Mouse (Mus musculus): ENCODE data around the gene Elovl7. TPM values are rescaled to one million over a fixed set of nuclear protein-coding genes. Genes with fewer than 3 reads are reported as not detected.
A peak's percentile ranks its signal among the peaks of the same experiment; 100 is the strongest.

Gene Elovl7
- polyA plus RNA-seq, 1 experiment from 2014 or later = 0.89 TPM

- H3K9me3 ChIP-seq = no peaks in the 10 kb centered on the region
- 87% methylated on average over 4 of the region's 4 CpGs for WGBS
These were observed 76.1 kb downstream of the Elovl7 start for GRCm38 (mm10) chr13:108290314-108290713.

GRCm38 (mm10) chr13:108297350-108298093, 83.3 kb downstream of the Elovl7 start:
- WGBS = 28% methylated on average over 12 of the region's 12 CpGs
- peak overlapping the region; percentile 77 for H3K27ac ChIP-seq
- H3K4me3 ChIP-seq = peak overlapping the region; percentile 39
- H3K27me3 ChIP-seq (ENCODE audit: poor library complexity, severe bottlenecking) = no peaks in the 10 kb centered on the region
- H3K9me3 ChIP-seq = no peaks in the 10 kb centered on the region
- H3K36me3 ChIP-seq (replicated peaks) = no peaks in the 10 kb centered on the region
- peaks cover 40% of the 10 kb centered on the region for H3K4me1 ChIP-seq
- peak; percentile 29 for DNase-seq (ENCODE audit: extremely low spot score, low spot score)

More at GRCm38 (mm10) chr13:108290314-108290713, 76.1 kb downstream of the Elovl7 start:
- no peaks in the 10 kb centered on the region for H3K27me3 ChIP-seq (ENCODE audit: poor library complexity, severe bottlenecking)
- no peak overlapping the region for H3K4me3 ChIP-seq
- H3K27ac ChIP-seq = no peak overlapping the region
- H3K36me3 ChIP-seq (replicated peaks) = no peaks in the 10 kb centered on the region
- DNase-seq (ENCODE audit: extremely low spot score, low spot score) = no peak
- H3K4me1 ChIP-seq = 0 out of 2 replicates have a peak, but pooled peaks cover 3% of the 10 kb centered on the region

GRCm38 (mm10) chr13:108298241-108298640, 84.0 kb downstream of the Elovl7 start:
- no peak overlapping the region for H3K4me3 ChIP-seq
- H3K4me1 ChIP-seq = peaks cover 44% of the 10 kb centered on the region
- H3K27ac ChIP-seq = peak overlapping the region; percentile 77
- WGBS = 67% methylated on average over 5 of the region's 5 CpGs
- H3K27me3 ChIP-seq (ENCODE audit: poor library complexity, severe bottlenecking) = no peaks in the 10 kb centered on the region
- no peaks in the 10 kb centered on the region for H3K36me3 ChIP-seq (replicated peaks)
- H3K9me3 ChIP-seq = no peaks in the 10 kb centered on the region
- no peak for DNase-seq (ENCODE audit: extremely low spot score, low spot score)

GRCm38 (mm10) chr13:108300346-108300950, 86.2 kb downstream of the Elovl7 start:
- Histone ChIP-seq H3K27me3 (ENCODE audit: poor library complexity, severe bottlenecking) (no peaks in the 10 kb centered on the region), H3K9me3 (no peaks in the 10 kb centered on the region), H3K27ac (peak overlapping the region; percentile 74), H3K36me3 (replicated peaks) (no peaks in the 10 kb centered on the region), H3K4me3 (no peak overlapping the region), H3K4me1 (peaks cover 51% of the 10 kb centered on the region)
- DNase-seq (ENCODE audit: extremely low spot score, low spot score) = peak; percentile 15
- WGBS = 26% methylated on average over 5 of the region's 5 CpGs

GRCm38 (mm10) chr13:108301411-108301810, 87.2 kb downstream of the Elovl7 start:
- peak overlapping the region; percentile 82 for H3K27ac ChIP-seq
- H3K27me3 ChIP-seq (ENCODE audit: poor library complexity, severe bottlenecking) = no peaks in the 10 kb centered on the region
- no peaks in the 10 kb centered on the region for H3K36me3 ChIP-seq (replicated peaks)
- H3K4me3 ChIP-seq = no peak overlapping the region
- peaks cover 51% of the 10 kb centered on the region for H3K4me1 ChIP-seq
- H3K9me3 ChIP-seq = no peaks in the 10 kb centered on the region
- 34% methylated on average over 7 of the region's 7 CpGs for WGBS
- DNase-seq (ENCODE audit: extremely low spot score, low spot score) = peak; percentile 46

- Histone ChIP-seq H3K27ac (no peak overlapping the region), H3K36me3 (replicated peaks) (no peaks in the 10 kb centered on the region), H3K27me3 (ENCODE audit: poor library complexity, severe bottlenecking) (no peaks in the 10 kb centered on the region), H3K4me1 (peaks cover 37% of the 10 kb centered on the region), H3K9me3 (no peaks in the 10 kb centered on the region), H3K4me3 (no peak overlapping the region)
- 87% methylated on average over 7 of the region's 7 CpGs for WGBS
- no peak for DNase-seq (ENCODE audit: extremely low spot score, low spot score)
These were observed 88.9 kb downstream of the Elovl7 start for GRCm38 (mm10) chr13:108302957-108303675.

GRCm38 (mm10) chr13:108303841-108304240, 89.6 kb downstream of the Elovl7 start:
- WGBS = 81% methylated on average over 1 of the region's 1 CpGs

GRCm38 (mm10) chr13:108304680-108305079, 90.5 kb downstream of the Elovl7 start:
- no peaks in the 10 kb centered on the region for H3K36me3 ChIP-seq (replicated peaks)
- 63% methylated on average over 2 of the region's 2 CpGs for WGBS
- DNase-seq (ENCODE audit: extremely low spot score, low spot score) = no peak

More at GRCm38 (mm10) chr13:108303841-108304240, 89.6 kb downstream of the Elovl7 start:
- Histone ChIP-seq H3K4me1 (peaks cover 35% of the 10 kb centered on the region), H3K4me3 (no peak overlapping the region), H3K36me3 (replicated peaks) (no peaks in the 10 kb centered on the region), H3K9me3 (no peaks in the 10 kb centered on the region), H3K27me3 (ENCODE audit: poor library complexity, severe bottlenecking) (no peaks in the 10 kb centered on the region), H3K27ac (no peak overlapping the region)
- no peak for DNase-seq (ENCODE audit: extremely low spot score, low spot score)

GRCm38 (mm10) chr13:108315702-108316486, 101.7 kb downstream of the Elovl7 start, which contains the start of gene Depdc1b:
TSS of gene Depdc1b (plus strand) at chr13:108316332.
- H3K9me3 ChIP-seq = no peaks in the 10 kb centered on the region
- H3K36me3 ChIP-seq (replicated peaks) = peaks cover 12% of the 10 kb centered on the region
- H3K4me3 ChIP-seq = peak within 1 kb of the TSS; percentile 90
- peak; percentile 92 for DNase-seq (ENCODE audit: extremely low spot score, low spot score)
- under 1% methylated on average over 48 of the region's 48 CpGs for WGBS
- H3K4me1 ChIP-seq = peaks cover 25% of the 10 kb centered on the region
- H3K27ac ChIP-seq = peak within 1 kb of the TSS; percentile 95
- no peaks in the 10 kb centered on the region for H3K27me3 ChIP-seq (ENCODE audit: poor library complexity, severe bottlenecking)

More at GRCm38 (mm10) chr13:108304680-108305079, 90.5 kb downstream of the Elovl7 start:
- Histone ChIP-seq H3K4me3 (no peak overlapping the region), H3K27me3 (ENCODE audit: poor library complexity, severe bottlenecking) (no peaks in the 10 kb centered on the region), H3K27ac (no peak overlapping the region), H3K9me3 (no peaks in the 10 kb centered on the region), H3K4me1 (peaks cover 35% of the 10 kb centered on the region)

- peaks cover 16% of the 10 kb centered on the region for H3K36me3 ChIP-seq (replicated peaks)
- peaks cover 25% of the 10 kb centered on the region for H3K4me1 ChIP-seq
- H3K4me3 ChIP-seq = peak overlapping the region; percentile 90
- under 1% methylated on average over 32 of the region's 32 CpGs for WGBS
- no peaks in the 10 kb centered on the region for H3K27me3 ChIP-seq (ENCODE audit: poor library complexity, severe bottlenecking)
- no peaks in the 10 kb centered on the region for H3K9me3 ChIP-seq
- H3K27ac ChIP-seq = peak overlapping the region; percentile 95
- DNase-seq (ENCODE audit: extremely low spot score, low spot score) = peak; percentile 61
These were observed 102.3 kb downstream of the Elovl7 start for GRCm38 (mm10) chr13:108316487-108316903.

- peaks cover 16% of the 10 kb centered on the region for H3K36me3 ChIP-seq (replicated peaks)
- peaks cover 25% of the 10 kb centered on the region for H3K4me1 ChIP-seq
- no peak for DNase-seq (ENCODE audit: extremely low spot score, low spot score)
- WGBS = 95% methylated on average over 2 of the region's 2 CpGs
- no peak overlapping the region for H3K27ac ChIP-seq
- H3K27me3 ChIP-seq (ENCODE audit: poor library complexity, severe bottlenecking) = no peaks in the 10 kb centered on the region
- H3K4me3 ChIP-seq = peak overlapping the region; percentile 90
- H3K9me3 ChIP-seq = no peaks in the 10 kb centered on the region
These were observed 103.2 kb downstream of the Elovl7 start for GRCm38 (mm10) chr13:108317414-108317813.

GRCm38 (mm10) chr13:108319028-108319427, 104.8 kb downstream of the Elovl7 start:
- Histone ChIP-seq H3K4me3 (no peak overlapping the region), H3K4me1 (peaks cover 25% of the 10 kb centered on the region), H3K27ac (no peak overlapping the region), H3K27me3 (ENCODE audit: poor library complexity, severe bottlenecking) (no peaks in the 10 kb centered on the region), H3K36me3 (replicated peaks) (peaks cover 22% of the 10 kb centered on the region), H3K9me3 (no peaks in the 10 kb centered on the region)
- 96% methylated on average over 8 of the region's 8 CpGs for WGBS
- DNase-seq (ENCODE audit: extremely low spot score, low spot score) = no peak

Data from forebrain, embryonic 10.5 days (tissue).